Mouse (Mus musculus): ENCODE results near the gene B430305J03Rik. TPM values are rescaled to one million over a fixed set of nuclear protein-coding genes. Genes with fewer than 3 reads are reported as not detected.
A peak's percentile ranks its signal among the peaks of the same experiment; 100 is the strongest.

The B430305J03Rik gene
- total and polyA plus RNA-seq, 3 experiments = 0.05 to 0.10 TPM; not detected in 1

DNA sequence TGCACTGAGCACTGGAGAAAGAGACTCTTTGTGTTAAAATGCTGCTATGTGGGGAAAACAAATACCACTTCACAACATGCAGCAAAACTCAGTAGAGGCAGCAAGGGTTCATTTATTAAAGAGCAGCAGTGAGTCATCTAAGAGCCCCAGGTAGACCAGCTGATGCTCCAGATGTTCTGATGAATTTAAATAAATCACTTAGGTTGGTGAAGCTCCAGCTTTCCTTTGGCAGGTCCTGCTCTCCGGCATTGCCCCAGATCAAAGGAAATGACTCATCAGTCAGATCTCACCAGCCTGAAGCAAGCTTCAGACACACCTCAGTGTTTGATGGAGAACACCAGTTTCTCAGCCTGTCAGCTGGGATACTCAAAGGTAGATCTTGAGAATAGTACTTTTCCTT lies 20.1 kb downstream of the B430305J03Rik start:
- H3K36me3 ChIP-seq (ENCODE audit: control insufficient read depth, insufficient read depth, low read length) = no peaks in the 10 kb centered on the region
- no peaks in the 10 kb centered on the region for H3K4me1 ChIP-seq (ENCODE audit: control insufficient read depth, insufficient read depth, low read length)
- H3K79me2 ChIP-seq (replicated peaks; ENCODE audit: control insufficient read depth, insufficient read depth, low read length) = no peaks in the 10 kb centered on the region
- 22% methylated on average over 1 of the region's 1 CpGs for WGBS
- no peaks in the 10 kb centered on the region for H3K27me3 ChIP-seq (ENCODE audit: control insufficient read depth, insufficient read depth, low read length)
- no peak overlapping the region for H3K9ac ChIP-seq (ENCODE audit: low read depth, low read length)
- no peak for DNase-seq
- intact Hi-C loops (cut with DNase I) = no loop called here
- TF ChIP-seq CTCF (IDR thresholded peaks at IDR 0.05) (no peak), EP300 (IDR thresholded peaks at IDR 0.05; ENCODE audit: insufficient read depth, low read depth, low read length) (no peak), POLR2A (IDR thresholded peaks at IDR 0.05; ENCODE audit: insufficient read depth, low read depth, low read length) (no peak)
- H3K27ac ChIP-seq = no peak overlapping the region
- H3K4me3 ChIP-seq = no peak overlapping the region

DNA sequence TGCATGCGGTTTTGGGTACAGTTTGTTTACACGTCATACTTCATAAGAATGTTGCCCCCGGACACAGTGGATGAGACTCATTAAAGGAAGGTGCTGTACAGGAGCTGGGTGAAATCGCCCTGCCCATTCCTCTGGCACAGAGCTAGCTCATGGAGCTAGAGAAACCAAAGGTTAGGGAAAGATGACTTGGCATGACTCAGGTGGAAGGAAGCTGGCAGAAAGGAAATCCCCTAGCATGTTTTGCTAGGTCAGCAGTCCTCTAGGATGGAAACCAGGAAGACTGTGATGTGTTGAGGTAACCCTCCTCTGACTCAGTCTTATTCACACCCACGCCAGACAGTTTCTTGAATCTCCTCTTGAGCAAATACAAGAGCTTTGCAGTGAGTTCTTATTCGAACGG lies 21.7 kb downstream of the B430305J03Rik start:
- no peak for DNase-seq
- no peaks in the 10 kb centered on the region for H3K36me3 ChIP-seq (ENCODE audit: control insufficient read depth, insufficient read depth, low read length)
- no peak overlapping the region for H3K27ac ChIP-seq
- intact Hi-C loops (cut with DNase I) = no loop called here
- no peak overlapping the region for H3K4me3 ChIP-seq
- WGBS = 51% methylated on average over 7 of the region's 7 CpGs
- H3K9ac ChIP-seq (ENCODE audit: low read depth, low read length) = no peak overlapping the region
- no peaks in the 10 kb centered on the region for H3K79me2 ChIP-seq (replicated peaks; ENCODE audit: control insufficient read depth, insufficient read depth, low read length)
- no peak for TF ChIP-seq EP300 (IDR thresholded peaks at IDR 0.05; ENCODE audit: insufficient read depth, low read depth, low read length)
- TF ChIP-seq CTCF (IDR thresholded peaks at IDR 0.05) = no peak
- no peak for TF ChIP-seq POLR2A (IDR thresholded peaks at IDR 0.05; ENCODE audit: insufficient read depth, low read depth, low read length)
- H3K4me1 ChIP-seq (ENCODE audit: control insufficient read depth, insufficient read depth, low read length) = no peaks in the 10 kb centered on the region
- H3K27me3 ChIP-seq (ENCODE audit: control insufficient read depth, insufficient read depth, low read length) = no peaks in the 10 kb centered on the region

DNA sequence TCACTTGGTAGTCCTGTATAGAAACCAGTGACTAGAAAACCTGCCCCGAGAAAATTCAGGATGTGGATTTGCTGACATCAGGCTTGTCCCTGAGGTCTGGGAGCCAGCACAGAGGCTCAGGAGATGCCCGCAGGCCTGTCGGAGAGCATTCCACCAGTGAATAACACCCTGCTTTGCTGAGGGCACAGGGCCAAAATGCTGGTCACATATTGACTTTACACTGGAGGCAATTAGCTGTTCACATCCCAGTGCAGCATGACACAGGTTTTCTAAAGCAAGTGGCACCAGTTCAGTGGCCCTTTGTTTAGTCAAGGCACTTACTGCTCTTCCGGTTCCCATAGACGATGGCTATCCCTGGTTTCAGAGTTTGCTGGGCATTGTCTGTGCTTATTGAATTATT lies 25.4 kb downstream of the B430305J03Rik start:
- 64% methylated on average over 5 of the region's 5 CpGs for WGBS
- no peaks in the 10 kb centered on the region for H3K4me1 ChIP-seq (ENCODE audit: control insufficient read depth, insufficient read depth, low read length)
- no peak overlapping the region for H3K9ac ChIP-seq (ENCODE audit: low read depth, low read length)
- TF ChIP-seq POLR2A (IDR thresholded peaks at IDR 0.05; ENCODE audit: insufficient read depth, low read depth, low read length) (no peak), CTCF (IDR thresholded peaks at IDR 0.05) (no peak), EP300 (IDR thresholded peaks at IDR 0.05; ENCODE audit: insufficient read depth, low read depth, low read length) (no peak)
- H3K36me3 ChIP-seq (ENCODE audit: control insufficient read depth, insufficient read depth, low read length) = no peaks in the 10 kb centered on the region
- H3K27ac ChIP-seq = no peak overlapping the region
- no peak for DNase-seq
- no peak overlapping the region for H3K4me3 ChIP-seq
- no peaks in the 10 kb centered on the region for H3K79me2 ChIP-seq (replicated peaks; ENCODE audit: control insufficient read depth, insufficient read depth, low read length)
- H3K27me3 ChIP-seq (ENCODE audit: control insufficient read depth, insufficient read depth, low read length) = no peaks in the 10 kb centered on the region
- intact Hi-C loops (cut with DNase I) = no loop called here

DNA sequence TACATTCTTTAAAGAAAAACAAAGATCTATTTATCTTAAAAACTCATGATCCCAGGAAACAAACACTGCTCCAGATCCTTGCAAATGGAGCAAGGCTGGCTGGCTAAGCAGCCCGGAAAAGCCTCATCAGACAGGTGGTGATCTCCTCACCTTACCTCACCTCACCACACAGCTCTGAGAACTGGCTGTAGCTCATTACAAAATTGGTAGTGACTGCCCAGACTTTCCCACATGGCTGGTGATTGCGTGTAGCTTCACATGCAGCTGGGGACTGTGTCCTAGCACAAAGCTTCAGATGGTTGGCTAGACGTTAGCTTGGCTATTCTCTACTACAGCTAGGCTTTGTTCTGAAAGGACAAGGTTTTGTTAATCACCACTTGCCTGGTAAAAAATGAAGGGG lies 28.5 kb downstream of the B430305J03Rik start:
- Histone ChIP-seq H3K27ac (no peak overlapping the region), H3K4me1 (ENCODE audit: control insufficient read depth, insufficient read depth, low read length) (no peaks in the 10 kb centered on the region), H3K36me3 (ENCODE audit: control insufficient read depth, insufficient read depth, low read length) (no peaks in the 10 kb centered on the region), H3K4me3 (no peak overlapping the region), H3K79me2 (replicated peaks; ENCODE audit: control insufficient read depth, insufficient read depth, low read length) (no peaks in the 10 kb centered on the region), H3K9ac (ENCODE audit: low read depth, low read length) (no peak overlapping the region), H3K27me3 (ENCODE audit: control insufficient read depth, insufficient read depth, low read length) (no peaks in the 10 kb centered on the region)
- WGBS = 79% methylated on average over 3 of the region's 3 CpGs
- intact Hi-C loops (cut with DNase I) = no loop called here
- no peak for DNase-seq
- TF ChIP-seq POLR2A (IDR thresholded peaks at IDR 0.05; ENCODE audit: insufficient read depth, low read depth, low read length) (no peak), CTCF (IDR thresholded peaks at IDR 0.05) (no peak), EP300 (IDR thresholded peaks at IDR 0.05; ENCODE audit: insufficient read depth, low read depth, low read length) (no peak)

DNA sequence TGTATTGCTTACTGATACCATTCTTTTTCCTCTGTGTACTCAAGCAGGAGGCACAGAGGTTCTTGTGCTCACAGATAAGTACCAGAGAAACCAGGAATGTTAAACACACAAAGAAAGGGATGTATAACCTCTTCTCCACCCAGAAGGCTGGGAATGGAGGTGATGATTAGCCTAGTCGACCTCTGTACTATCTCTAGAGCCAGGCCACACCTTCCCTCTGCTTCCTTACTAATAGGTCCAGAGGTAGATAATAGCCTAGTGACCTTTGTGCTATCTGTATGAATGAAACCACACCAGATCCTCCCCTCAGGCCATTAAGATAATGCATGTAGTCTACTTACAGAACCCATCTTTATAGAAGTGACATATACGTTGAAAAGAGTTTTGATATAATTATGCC lies 29.5 kb downstream of the B430305J03Rik start:
- no peaks in the 10 kb centered on the region for H3K79me2 ChIP-seq (replicated peaks; ENCODE audit: control insufficient read depth, insufficient read depth, low read length)
- no peak for DNase-seq
- no peak overlapping the region for H3K27ac ChIP-seq
- WGBS = 18% methylated on average over 2 of the region's 2 CpGs
- no peaks in the 10 kb centered on the region for H3K4me1 ChIP-seq (ENCODE audit: control insufficient read depth, insufficient read depth, low read length)
- intact Hi-C loops (cut with DNase I) = no loop called here
- H3K36me3 ChIP-seq (ENCODE audit: control insufficient read depth, insufficient read depth, low read length) = no peaks in the 10 kb centered on the region
- H3K9ac ChIP-seq (ENCODE audit: low read depth, low read length) = no peak overlapping the region
- TF ChIP-seq CTCF (IDR thresholded peaks at IDR 0.05) = no peak
- TF ChIP-seq EP300 (IDR thresholded peaks at IDR 0.05; ENCODE audit: insufficient read depth, low read depth, low read length) = no peak
- no peak for TF ChIP-seq POLR2A (IDR thresholded peaks at IDR 0.05; ENCODE audit: insufficient read depth, low read depth, low read length)
- H3K4me3 ChIP-seq = no peak overlapping the region
- H3K27me3 ChIP-seq (ENCODE audit: control insufficient read depth, insufficient read depth, low read length) = no peaks in the 10 kb centered on the region

DNA sequence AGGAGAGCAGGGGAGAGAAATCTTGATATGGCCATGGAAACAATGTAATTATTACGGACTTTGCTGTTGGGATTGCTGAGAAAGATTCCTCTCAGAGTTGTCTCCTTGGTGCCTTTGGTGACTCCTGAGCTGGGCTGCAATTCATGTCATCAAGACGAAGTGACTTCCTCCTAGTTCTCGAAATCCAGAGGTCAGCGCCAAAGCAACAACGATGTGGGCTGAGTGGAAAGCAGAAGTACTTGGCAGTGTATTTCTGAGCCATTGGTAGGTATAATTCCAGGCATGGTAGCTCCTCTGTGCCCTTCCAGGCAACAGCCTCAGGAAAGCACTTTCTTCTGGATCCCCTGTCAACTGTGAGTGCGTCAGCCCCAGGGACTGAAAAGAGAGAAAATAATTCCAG lies 44.1 kb downstream of the B430305J03Rik start:
- Histone ChIP-seq H3K4me1 (ENCODE audit: control insufficient read depth, insufficient read depth, low read length) (no peaks in the 10 kb centered on the region; the same call in 1 of the 2 replicates), H3K4me3 (no peak overlapping the region), H3K9ac (ENCODE audit: low read depth, low read length) (no peak overlapping the region), H3K36me3 (ENCODE audit: control insufficient read depth, insufficient read depth, low read length) (no peaks in the 10 kb centered on the region), H3K27me3 (ENCODE audit: control insufficient read depth, insufficient read depth, low read length) (no peaks in the 10 kb centered on the region), H3K27ac (no peak overlapping the region), H3K79me2 (replicated peaks; ENCODE audit: control insufficient read depth, insufficient read depth, low read length) (no peaks in the 10 kb centered on the region)
- whole genome bisulfite sequencing = 63% methylated on average over 6 of the region's 6 CpGs
- peak in 1 of 2 experiments; percentile 14 for DNase-seq
- intact Hi-C loops (cut with DNase I) = no loop called here
- no peak for TF ChIP-seq POLR2A (IDR thresholded peaks at IDR 0.05; ENCODE audit: insufficient read depth, low read depth, low read length)
- TF ChIP-seq CTCF (IDR thresholded peaks at IDR 0.05) = no peak
- no peak for TF ChIP-seq EP300 (IDR thresholded peaks at IDR 0.05; ENCODE audit: insufficient read depth, low read depth, low read length)

Data from heart, adult 2 months (tissue).